Mouse (Mus musculus) lung, postnatal 36 days (tissue): ENCODE measurements around the gene Trim17.
"Not testable (repeated sequence)": the region's sequence is repeated elsewhere in the genome, so short reads cannot be mapped to it uniquely, and the experiment has no call there.

ENCODE experiments used
- DNase-seq: peaks from one replicate; pipeline ENCODE4 v3.0.0; 2022; ENCODE audit warnings: mixed read lengths

Gene Trim17

DNA sequence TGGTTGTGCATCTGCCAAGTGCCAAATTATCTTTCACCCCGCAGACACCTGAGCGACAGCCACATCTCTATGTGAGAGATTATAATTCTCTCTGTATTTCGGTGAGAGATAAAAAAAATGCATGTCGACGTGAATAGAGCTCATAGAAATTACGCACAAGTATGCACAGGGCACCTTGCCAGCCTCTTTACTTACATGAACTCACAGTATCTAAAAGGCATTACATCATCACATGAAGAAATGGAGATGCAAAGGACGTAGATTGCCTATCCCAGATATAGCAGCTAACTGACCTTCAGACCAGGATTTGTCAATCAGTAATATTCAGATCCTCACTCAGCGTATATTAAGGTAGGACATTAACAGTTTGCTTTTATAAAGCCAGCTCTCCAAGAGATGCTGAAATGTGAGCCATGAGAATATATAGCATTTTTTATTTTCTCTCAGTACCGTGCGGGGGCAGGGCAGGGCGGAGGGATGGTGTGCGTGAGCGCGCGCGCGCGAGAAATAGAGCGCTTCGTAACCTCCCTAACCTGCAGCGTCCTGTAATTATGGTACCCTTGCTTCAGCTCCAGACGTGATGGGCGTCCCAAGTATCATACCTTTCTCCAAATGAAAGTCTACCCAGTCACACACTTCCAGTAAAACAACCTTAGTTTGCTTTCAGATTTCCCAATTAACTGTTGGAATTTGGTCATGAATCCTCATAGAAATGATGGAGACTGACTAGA lies 6.5 kb upstream of the Trim17 start:
- no peak for DNase-seq

DNA sequence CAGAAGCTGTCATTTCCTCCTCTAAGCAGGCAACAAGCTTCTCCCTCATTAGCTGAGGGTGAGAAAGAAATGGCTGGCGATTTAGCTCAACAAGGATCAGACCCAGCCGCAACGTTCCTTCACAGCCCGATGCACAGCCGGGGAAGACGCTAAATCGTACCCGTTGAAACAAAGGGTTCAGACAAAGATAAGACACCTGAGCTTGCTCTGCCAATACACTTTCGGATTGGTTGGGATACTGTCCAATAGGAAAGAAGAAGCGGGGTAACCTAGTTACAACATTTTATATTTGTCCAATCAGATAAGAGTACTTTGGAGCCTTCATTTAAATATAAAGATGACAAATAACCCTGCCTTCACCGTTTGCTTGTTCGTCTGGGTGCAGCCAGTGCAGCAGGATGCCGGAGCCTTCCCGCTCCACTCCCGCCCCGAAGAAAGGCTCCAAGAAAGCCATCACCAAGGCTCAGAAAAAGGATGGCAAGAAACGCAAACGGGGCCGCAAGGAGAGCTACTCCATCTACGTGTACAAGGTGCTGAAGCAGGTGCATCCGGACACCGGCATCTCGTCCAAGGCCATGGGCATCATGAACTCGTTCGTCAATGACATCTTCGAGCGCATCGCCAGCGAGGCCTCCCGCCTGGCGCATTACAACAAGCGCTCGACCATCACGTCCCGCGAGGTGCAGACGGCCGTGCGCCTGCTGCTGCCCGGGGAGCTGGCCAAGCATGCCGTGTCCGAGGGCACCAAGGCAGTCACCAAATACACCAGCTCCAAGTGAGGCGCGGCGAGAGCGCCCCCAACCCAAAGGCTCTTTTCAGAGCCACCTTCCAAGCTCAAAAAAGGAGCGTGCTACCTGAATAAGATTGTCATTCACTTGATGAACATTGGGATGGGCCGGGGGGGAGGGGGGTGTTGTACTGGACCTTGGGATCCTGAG lies 5.7 kb upstream of the Trim17 start, which contains the start of gene Hist3h2ba:
TSS of gene Hist3h2ba (plus strand) at position 379 of the 938 bp plus-strand sequence.
- DNase-seq = peak; percentile 56

DNA sequence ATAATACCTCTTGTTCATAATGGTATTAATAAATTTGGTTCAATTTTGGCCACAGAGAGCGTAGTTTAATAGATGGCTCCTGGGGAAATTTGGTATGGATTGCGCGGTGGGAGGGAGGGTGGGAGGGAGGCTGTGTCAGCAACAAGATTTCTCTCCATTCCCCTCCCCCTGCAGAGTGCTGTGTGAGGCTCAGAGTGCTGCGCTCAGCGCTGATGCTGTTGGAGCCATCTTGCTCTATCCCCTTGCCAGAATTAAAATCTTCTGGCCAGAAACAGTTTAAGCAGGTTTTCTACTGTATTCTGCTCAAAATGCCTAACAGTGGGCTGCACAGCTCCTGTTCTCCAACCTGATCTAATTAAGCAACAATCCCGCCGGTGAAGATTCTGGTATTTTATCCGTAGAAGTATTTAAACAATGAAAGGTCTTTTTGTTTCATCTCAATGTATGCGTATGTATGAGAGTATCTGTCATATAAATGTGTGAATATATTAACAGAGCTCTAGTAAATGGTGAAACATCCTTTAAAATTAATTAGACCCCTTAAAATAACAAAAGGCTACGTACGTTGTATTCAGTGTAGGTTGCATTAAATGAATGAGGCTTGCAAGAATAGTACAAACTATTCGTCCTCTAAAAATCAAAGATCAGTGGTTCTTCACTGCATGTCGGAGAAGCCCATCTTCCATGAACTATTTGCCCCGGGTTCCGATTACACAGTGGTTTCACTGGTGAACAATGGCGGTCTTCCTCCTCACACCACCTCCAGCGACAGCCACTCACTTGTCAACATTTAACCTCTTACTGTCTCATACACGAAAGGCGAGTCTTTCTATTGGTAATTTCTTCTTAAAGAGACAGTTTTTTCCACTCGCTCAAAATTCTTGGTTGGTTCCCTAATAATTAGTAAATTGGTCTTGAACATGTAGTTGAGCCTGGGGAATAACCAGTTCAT lies 4.7 kb upstream of the Trim17 start:
- DNase-seq = no peak

DNA sequence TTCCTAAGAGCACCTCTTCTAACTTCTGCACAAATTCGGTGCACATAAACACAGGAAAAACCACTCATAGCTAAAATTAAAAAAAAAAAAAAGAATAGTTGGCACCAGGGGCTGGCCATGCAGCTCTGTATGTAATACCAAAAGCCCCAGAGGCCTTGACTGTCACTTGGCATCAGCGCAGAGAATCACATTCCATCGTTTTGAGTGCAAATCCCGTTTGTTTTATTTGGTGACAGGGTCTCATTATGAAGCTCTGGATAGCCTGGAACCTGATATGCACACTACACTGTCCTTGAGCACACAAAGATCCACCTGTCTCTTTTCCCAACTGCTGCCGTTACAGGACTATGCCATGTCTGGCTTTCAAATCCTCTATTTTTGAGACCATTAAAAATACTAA lies 3.3 kb upstream of the Trim17 start:
- no peak for DNase-seq

DNA sequence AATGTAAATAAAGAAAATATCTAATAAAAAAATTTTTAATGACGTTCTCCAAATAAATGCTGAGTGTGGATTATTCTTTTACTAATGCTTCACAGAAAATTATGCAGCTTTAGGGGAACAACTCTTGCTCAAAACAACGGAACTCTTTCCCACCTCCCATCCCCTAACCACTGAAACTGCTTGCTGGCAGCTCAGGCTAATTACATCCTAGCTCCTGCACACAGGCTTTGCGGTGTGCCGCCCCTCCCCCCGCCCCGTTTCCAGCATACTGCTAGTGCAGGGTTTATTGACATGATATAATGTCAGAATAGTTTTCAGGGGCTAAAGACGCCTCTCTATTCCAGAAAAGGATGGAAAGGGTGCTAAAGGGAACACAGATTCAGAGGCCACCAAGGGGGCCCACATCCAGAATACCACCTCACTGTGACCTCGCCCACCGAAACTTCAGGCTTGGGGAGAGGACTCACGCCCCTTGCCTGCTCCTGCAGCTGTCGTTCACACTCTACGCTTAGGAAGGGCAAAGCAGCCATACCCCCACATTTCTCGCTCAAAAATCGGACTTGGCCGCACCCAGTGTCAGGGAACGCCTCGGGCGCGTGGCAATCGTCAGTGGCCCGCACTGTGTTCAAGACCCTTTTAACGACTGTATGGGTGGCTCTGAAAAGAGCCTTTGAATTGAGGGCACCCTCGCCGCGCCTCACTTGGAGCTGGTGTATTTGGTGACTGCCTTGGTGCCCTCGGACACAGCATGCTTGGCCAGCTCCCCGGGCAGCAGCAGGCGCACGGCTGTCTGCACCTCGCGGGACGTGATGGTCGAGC lies 925 bp upstream of the Trim17 start:
- DNase-seq = no peak

DNA sequence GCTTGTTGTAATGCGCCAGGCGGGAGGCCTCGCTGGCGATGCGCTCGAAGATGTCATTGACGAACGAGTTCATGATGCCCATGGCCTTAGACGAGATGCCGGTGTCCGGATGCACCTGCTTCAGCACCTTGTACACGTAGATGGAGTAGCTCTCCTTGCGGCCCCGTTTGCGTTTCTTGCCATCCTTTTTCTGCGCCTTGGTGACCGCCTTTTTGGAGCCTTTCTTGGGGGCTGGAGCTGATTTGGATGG lies 390 bp upstream of the Trim17 start:
- DNase-seq = not testable (repeated sequence)

DNA sequence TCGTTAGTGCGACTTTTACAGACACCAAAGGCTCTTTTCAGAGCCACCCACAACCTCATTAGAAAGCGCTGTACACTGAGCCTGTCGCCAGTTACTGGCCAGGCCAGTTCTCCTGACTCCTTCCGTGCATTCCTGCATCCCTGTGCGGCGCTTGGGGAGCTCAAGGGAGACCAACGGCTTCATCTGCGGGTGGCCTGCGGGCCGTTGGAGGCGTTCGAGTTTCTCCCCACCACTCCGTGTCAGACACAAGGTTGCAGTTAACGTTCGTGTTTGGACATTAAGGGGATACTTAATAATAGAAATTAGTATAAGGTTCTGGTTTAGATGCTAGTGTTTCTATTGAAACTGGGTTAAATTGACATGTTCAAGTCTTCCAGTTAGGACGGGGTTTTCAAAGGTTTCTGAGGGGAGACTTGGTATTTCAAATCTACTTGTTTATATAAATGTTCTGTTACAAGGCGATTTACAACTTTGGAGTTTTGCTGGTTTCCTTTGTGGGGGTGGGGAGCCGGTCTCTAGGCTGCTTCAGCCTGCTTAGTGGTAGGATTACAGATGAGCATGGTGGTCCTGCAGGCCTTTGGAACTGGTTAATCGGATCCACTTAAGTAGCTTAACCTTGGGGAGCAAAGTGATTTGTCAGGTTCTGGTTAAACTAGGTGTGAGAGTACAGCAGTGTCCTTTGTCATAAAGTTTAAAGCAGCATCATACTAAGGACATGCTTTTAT lies 820 bp downstream of the Trim17 start:
- DNase-seq = peak; percentile 31

DNA sequence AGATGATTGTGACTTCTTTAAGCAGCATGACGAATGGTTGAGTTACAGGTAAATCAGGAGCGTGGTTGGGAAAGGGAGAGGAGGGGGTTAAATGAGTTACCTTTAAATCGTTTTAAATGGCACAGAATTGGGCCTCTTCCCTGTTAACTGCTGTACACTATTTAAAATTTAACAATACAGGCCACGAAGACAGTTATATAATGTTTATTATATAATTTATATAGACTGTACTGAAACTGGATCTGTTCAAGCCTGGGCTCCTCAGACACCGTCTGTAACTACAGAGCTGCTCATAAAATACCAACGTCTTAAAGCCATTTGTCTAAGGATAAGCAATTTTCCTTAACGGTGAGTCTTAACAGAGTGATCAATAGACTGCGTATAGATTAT lies 1.4 kb downstream of the Trim17 start:
- no peak for DNase-seq

DNA sequence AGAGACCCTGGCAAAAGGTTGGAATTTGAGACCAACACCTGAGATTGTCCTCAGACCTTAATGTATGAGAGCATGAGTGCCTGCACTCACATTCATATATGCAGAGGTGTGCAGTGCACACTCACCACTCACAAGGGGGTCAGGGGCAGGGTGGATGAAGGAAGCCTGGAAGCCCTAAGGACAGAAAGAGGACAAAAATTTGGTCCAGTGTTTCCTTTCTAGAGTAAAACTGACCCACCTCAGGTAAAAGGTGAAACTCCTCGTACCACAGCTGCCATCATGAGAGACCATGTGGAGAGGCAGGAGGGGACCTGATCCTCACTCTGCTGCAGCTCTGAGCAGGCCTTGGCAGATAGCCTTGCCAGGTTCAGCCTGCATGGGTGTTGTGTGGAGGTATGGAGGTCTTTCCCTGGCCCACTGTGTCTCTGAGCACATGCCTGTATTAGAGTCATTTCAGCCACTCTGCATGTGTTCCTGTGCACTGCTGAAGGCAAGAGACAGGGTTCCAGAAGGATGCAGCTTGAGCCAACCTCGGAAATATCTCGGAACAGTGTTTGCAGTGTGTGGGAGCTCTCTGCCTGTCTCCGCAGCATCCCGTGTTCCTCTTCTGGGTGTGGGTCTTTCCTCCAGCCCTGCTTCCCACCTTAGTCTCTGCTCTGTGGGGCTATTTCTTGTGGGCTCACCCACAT lies 2.9 kb downstream of the Trim17 start:
- DNase-seq = no peak

DNA sequence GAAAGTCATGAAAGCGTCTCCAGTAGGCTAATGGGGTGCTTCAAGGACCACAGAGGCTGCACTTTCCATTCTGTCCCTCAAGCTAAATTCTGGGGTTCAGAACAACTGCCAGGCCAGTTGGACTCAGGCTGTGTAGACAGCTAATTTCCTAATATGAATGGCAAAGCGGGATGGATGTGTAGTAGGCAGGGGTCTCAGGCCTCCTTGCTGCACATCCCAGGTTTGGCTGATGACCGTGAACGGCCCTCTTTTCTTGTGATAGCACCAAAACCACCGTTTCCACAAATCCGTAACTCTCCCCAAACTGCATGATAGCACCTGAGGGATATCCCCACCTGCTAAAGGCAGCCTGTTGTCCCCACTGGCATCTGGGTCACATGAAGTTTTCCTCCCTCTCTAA lies 4.1 kb downstream of the Trim17 start:
- no peak for DNase-seq

DNA sequence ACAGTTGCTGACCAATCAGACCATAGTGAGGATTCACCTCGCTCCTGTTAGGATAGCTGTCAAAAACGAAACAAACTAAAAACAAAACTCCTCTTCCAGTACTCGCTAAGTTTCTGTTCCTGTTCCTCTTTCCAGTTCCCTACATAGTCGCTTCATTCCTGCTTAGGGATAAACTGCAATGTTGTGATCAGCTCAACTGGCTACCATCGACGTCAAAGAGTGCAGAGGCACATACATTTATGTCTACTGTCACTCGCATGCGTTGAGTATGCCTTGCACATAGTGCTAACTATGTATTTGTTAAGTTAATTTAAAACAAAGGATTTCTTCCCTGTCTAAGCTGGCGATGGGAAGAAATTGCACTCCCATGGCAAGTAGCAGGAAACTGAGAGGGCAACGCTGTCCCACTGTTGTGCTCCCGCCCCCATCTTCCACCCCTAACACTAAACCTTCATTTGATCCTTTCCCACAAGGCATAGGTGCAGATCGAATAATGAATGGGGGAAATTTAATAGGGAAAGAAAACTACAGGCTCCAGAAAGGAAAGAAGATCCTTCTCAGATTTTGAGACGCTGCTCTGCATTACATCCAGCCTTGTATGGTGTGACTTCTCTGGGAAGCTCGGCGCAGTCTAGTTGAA lies 4.8 kb downstream of the Trim17 start:
- DNase-seq = no peak

DNA sequence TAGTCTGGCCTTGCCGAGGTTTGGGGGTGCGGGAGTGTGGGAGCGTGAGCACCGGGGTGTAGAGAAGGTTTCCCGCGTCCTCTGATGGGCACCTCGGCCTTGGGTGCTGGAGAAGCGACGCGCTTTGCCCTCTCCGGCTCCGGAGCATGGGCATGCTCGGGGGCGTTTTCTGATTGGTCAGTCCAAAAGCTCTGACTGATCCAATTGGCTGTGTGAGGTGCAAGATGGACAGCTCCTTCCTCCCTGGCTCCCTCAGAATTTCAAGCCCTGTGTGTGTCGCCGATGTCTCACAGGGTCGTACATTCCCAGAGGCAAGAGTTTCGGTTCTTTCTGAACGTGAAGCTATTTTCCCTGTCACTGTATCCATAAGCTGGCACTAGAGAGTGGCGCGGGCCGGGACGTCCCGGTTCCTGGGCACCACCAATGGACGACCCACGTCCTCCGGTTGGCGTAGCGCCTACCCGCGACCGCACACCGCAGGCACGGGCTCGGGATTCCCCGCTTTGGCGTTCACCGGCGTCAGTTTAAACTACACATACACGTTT lies 5.5 kb downstream of the Trim17 start:
- peak; percentile 91 for DNase-seq

DNA sequence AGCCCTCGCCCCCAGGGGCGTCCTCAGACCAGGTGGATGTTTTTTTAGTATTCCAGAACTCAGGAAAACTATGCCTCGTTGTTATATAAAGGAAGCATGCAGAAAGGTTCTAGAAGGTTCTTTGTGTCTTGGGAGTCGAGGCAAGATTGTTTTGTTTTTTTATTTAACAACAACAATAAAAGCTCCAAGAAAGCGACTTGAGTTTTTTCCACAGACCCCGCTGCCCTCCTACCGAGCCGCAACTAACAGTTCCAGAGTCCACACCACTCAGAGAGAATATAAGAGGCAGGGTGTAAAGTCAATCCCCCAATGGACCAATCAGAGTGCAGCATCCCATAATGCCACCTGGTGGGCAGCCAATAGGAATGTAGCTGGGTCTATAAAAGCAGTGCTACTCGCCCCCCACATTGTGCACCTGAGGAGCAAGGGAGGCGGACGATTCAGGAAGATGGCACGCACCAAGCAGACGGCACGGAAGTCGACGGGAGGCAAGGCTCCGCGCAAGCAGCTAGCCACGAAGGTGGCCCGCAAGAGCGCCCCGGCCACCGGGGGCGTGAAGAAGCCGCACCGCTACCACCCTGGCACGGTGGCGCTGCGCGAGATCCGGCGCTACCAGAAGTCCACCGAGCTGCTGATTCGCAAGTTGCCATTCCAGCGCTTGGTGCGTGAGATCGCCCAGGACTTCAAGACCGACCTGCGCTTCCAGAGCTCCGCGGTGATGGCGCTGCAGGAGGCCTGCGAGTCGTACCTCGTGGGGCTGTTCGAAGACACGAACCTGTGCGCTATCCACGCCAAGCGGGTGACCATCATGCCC lies 7.1 kb downstream of the Trim17 start:
- DNase-seq = no peak

DNA sequence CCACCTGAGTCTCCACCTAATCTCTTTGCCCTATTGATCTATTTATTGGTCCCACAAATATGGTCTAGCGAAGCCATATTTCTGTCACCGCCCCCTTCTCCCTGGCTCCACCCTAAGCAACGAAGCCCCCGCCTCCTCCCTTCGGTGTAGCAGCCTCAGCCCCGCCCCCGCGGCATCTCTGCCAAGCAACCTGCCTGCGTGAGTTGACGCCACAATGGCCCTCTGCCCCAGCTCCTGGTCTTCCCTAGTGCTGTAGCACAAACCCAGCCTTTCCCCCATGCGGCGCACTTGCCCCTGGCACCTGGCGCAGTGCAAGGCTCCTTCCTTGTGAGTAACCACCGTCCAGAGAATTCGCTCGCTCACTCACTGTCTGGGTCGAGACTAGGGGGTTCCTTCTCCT lies 9.1 kb downstream of the Trim17 start:
- DNase-seq = peak; percentile 74

DNA sequence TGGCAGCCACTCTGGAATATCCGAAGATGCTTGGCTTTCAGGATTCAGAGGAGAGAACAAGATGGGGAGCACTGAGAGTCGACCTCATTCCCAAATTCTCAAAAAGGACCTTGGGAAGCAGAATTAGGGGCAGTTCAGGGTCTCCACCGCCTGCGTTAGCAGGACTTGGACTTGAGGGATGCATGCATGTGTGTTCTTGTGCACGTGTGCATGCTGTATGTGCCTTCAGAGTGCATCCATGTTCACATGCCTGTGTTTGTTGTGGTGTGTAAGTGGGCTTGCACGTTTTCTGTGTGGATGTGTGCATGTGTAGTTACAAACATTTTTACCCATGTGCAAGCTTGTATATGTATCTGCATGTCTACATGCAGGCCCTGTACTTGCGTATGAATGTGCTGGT lies 9.7 kb downstream of the Trim17 start:
- no peak for DNase-seq

DNA sequence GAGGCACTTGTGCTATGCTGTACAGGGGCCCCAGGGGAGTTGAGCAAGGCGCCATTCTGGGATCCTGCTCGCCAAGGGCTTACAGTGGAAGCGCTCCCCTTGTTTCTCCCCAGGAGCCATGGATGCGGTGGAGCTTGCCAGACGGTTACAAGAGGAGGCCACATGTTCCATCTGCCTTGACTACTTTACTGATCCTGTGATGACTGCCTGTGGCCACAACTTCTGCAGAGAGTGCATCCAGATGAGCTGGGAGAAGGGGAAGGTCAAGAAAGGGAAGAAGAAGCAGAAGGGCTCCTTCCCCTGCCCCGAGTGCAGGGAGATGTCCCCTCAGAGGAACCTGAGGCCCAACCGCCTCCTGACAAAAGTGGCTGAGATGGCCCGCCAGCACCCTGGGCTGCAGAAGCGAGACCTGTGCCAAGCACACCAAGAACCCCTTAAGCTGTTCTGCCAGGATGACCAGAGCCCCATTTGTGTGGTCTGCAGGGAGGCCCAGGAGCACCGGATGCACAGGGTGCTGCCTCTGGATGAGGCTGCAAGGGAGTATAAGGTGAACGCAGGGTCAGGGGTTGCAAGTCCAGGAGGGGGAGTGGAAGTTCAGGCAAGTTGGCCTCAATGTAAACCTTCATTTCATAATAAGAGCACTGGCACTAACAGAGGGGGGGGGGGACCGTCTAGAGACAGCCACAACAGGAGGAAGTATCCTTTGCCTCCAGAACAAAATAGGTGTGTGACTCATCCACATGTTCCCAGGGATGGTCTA lies 10.7 kb downstream of the Trim17 start:
- no peak for DNase-seq

DNA sequence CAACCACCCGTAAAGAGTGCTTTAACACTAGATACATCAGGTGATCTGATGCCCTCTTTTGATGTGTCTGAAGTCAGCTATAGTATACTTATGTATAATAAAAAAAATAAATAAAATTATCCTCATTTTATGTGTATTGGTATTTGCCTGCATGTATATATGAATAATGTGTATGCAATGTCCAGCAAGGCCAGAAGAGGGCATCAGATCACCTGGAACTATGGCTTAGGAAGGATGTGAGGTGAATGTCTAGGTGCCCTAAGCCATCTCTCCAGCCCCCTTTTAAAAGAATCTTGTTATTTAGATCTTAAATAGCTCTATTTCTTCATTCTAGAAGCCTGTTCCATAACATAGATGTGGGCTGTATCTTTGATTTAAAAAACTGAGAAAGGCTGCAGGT lies 12.9 kb downstream of the Trim17 start:
- peak; percentile 82 for DNase-seq

DNA sequence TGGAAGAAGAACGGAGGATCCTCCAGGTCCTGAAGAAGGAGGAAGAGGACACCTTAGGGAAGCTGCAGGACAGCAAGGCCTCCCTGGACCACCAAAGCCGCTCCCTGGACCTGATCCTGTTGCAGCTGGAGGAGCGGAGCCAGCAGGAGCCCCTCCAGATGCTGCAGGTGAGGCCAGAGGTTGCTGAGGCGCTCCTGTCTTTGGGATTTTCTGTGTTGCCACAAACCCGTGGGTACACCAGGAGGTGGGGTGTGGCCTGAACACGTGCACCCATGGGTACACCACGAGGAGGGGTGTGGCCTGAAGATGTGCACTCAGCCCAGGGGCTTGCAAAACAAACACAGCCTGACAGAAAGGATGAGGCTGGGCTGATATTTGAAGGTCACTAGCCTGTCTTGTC lies 14.1 kb downstream of the Trim17 start:
- no peak for DNase-seq
